Mouse (Mus musculus) limb, embryonic 11.5 days (tissue): ENCODE data around the gene Fermt2. TPM values are rescaled to one million over a fixed set of nuclear protein-coding genes. Genes with fewer than 3 reads are reported as not detected.

Experiments used
- ATAC-seq: fragments of 200-750 bp; cut with Nextera tagmentation; 2 replicates; pipeline ENCODE4 v1.8.0; 2017; ENCODE audit warnings: low read depth; ENCODE audit not compliant: insufficient number of reproducible peaks, low FRiP score, low TSS enrichment
- DNase-seq: peaks from one replicate; pipeline ENCODE4 v3.0.0-alpha.2; 2015; ENCODE audit warnings: low spot score
- H3K27ac ChIP-seq: fragments of 300-500 bp; sonication (generic); replicated peaks from 2 replicates; pipeline ENCODE4 v1.5.1; 2014; ENCODE audit warnings: low read depth, mild to moderate bottlenecking, low read length
- H3K27me3 ChIP-seq: fragments of 300-500 bp; sonication (generic); 2 replicates; pipeline ENCODE4 v1.6.1; 2014; ENCODE audit warnings: mild to moderate bottlenecking, low read length, mixed read lengths; ENCODE audit not compliant: control insufficient read depth, insufficient read depth
- H3K36me3 ChIP-seq: fragments of 300-500 bp; sonication (generic); 2 replicates; pipeline ENCODE4 v1.6.1; 2014; ENCODE audit warnings: mild to moderate bottlenecking, low read length, moderate library complexity, mixed read lengths; ENCODE audit not compliant: control insufficient read depth, insufficient read depth
- H3K4me1 ChIP-seq: fragments of 300-500 bp; sonication (generic); 2 replicates; pipeline ENCODE4 v1.6.1; 2014; ENCODE audit warnings: low read length, mixed read lengths; ENCODE audit not compliant: control insufficient read depth, insufficient read depth
- H3K4me2 ChIP-seq: fragments of 300-500 bp; sonication (generic); 2 replicates; pipeline ENCODE4 v1.6.1; 2014; ENCODE audit warnings: low read depth, mild to moderate bottlenecking, moderate library complexity; ENCODE audit not compliant: severe bottlenecking
- H3K4me3 ChIP-seq: fragments of 300-500 bp; sonication (generic); 2 replicates; pipeline ENCODE4 v1.5.1; 2014; ENCODE audit warnings: low read depth, low read length
- H3K9ac ChIP-seq: fragments of 300-500 bp; sonication (generic); 2 replicates; pipeline ENCODE4 v1.6.1; 2014; ENCODE audit warnings: mild to moderate bottlenecking, low read length
- H3K9me3 ChIP-seq: fragments of 300-500 bp; sonication (generic); 2 replicates; pipeline ENCODE4 v1.6.1; 2016; ENCODE audit warnings: low read length; ENCODE audit not compliant: control insufficient read depth
- WGBS: fragments of 180-500 bp; shearing (Covaris S2); extraction: QIAGEN DNeasy Blood & Tissue Kit; methylation state at CpG from one replicate; pipeline ENCODE4 v1.1.7; 2014; 5-methylcytosine and 5-hydroxymethylcytosine counted together
- polyA plus RNA-seq: library from polyadenylated mRNA; unstranded; fragments of >200 nt; fragmentation: Nextera tagmentation; extraction: Ambion mirVana; gene quantifications from 2 replicates; pipeline ENCODE4 v1.2.1, GENCODE M21; 2014

Gene Fermt2
- polyA plus RNA-seq, 1 experiment from 2014 or later = 121 TPM

DNA sequence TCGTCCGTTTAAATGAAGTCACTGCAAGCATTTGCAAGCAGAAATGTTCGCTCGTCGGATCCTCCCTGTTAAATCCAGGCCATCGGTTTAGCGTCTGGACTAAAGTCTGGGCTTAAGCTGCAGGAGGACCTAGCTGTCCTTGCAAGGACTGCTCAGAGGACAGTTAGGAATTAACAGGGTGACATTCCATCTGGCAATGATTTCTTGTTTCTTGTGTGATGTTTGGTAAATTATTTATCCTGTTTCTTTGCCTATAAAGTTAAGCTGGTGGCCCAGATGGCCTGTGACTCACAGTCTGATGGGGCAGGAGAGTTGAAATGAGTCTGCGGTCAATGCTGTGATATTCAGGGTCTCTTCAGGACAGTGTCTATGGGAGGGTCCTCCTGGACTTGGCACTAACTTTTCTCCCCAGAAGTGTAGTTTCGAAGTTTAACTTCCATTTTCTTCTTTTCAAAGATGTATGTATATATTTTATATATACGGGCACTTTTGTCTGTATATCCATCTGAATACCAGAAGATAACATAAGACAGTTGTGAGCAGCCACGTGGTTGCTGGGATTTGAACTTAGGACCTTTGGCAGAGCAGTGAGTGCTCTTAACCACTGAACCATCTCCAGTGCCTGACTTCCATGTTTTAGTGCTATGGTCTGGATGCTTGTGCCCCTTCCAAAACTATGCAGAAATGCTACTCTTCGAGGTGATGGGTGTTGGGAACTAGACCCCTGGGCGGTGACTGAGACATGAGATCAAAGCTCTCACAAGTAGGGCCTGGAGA, 99.7 kb downstream of the Fermt2 start:
- WGBS = 83% methylated on average over 13 of the region's 13 CpGs
- Histone ChIP-seq H3K9me3 (peaks cover 4% of the 10 kb centered on the region), H3K4me2 (no peak overlapping the region), H3K4me3 (no peak overlapping the region), H3K36me3 (no peaks in the 10 kb centered on the region), H3K27me3 (no peaks in the 10 kb centered on the region), H3K27ac (no peak overlapping the region), H3K4me1 (no peaks in the 10 kb centered on the region), H3K9ac (no peak overlapping the region)
- DNase-seq (no peak), ATAC-seq (no peak)

- ATAC-seq = no peak
- Histone ChIP-seq H3K4me1 (no peaks in the 10 kb centered on the region), H3K9ac (no peak overlapping the region), H3K27ac (no peak overlapping the region), H3K4me3 (no peak overlapping the region), H3K4me2 (no peak overlapping the region), H3K27me3 (no peaks in the 10 kb centered on the region), H3K36me3 (no peaks in the 10 kb centered on the region), H3K9me3 (no peaks in the 10 kb centered on the region)
- WGBS = 15% methylated on average over 5 of the region's 5 CpGs
- no peak for DNase-seq
Measured at GRCm38 (mm10) chr14:45423220-45423619, 106.7 kb downstream of the Fermt2 start.

DNA sequence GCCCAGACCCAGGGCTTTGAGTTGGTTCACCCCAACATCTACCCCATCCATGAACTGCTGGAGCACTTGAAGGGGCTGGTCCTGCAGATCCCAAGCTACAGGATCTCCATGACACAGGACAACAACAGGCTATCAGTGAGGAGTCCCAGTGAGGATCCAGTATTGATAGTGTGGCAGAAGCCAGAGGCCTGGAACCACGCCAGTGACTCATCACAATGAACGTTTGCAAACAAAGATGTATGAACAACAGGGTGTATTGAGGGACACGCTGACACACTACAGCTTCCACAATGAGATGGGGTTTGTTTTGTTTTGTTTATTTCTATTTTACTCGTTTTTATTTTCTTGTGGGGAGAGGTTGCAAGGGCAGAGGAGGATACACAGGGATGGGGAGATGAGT, 107.5 kb downstream of the Fermt2 start:
- no peaks in the 10 kb centered on the region for H3K9me3 ChIP-seq
- 75% methylated on average over 4 of the region's 4 CpGs for WGBS
- H3K4me3 ChIP-seq = no peak overlapping the region
- ATAC-seq = no peak
- no peak overlapping the region for H3K9ac ChIP-seq
- H3K27ac ChIP-seq = no peak overlapping the region
- no peak for DNase-seq
- no peaks in the 10 kb centered on the region for H3K27me3 ChIP-seq
- no peaks in the 10 kb centered on the region for H3K4me1 ChIP-seq
- no peak overlapping the region for H3K4me2 ChIP-seq
- H3K36me3 ChIP-seq = no peaks in the 10 kb centered on the region

GRCm38 (mm10) chr14:45419323-45419722, 110.6 kb downstream of the Fermt2 start:
- ATAC-seq = no peak
- Histone ChIP-seq H3K9me3 (no peaks in the 10 kb centered on the region), H3K27ac (no peak overlapping the region), H3K9ac (no peak overlapping the region), H3K4me3 (no peak overlapping the region), H3K36me3 (no peaks in the 10 kb centered on the region), H3K4me1 (no peaks in the 10 kb centered on the region), H3K27me3 (no peaks in the 10 kb centered on the region), H3K4me2 (no peak overlapping the region)
- 77% methylated on average over 4 of the region's 4 CpGs for WGBS
- no peak for DNase-seq

DNA sequence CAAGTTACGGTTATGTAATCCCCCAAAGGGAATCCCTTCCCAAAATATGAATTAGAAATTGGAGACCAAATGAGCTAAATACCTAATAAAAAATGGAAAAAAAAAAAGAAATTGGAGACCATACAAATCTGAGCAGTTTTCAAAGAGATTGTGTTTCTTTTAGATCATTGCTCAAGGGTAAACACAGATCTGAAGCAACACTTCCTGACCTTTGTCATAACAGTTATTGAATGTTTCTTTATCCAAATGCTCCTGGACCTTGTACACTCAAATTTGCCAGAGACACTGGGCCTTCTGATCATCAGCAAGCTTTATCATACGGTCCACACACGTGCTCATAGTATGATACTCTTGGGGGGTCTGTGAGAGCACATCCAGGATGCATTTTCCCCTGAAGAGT, 111.4 kb downstream of the Fermt2 start:
- Histone ChIP-seq H3K36me3 (no peaks in the 10 kb centered on the region), H3K4me3 (no peak overlapping the region), H3K9ac (no peak overlapping the region), H3K4me1 (no peaks in the 10 kb centered on the region), H3K9me3 (no peaks in the 10 kb centered on the region), H3K27me3 (no peaks in the 10 kb centered on the region), H3K4me2 (no peak overlapping the region), H3K27ac (no peak overlapping the region)
- no peak for ATAC-seq
- WGBS = 87% methylated on average over 3 of the region's 3 CpGs
- no peak for DNase-seq

- ATAC-seq (no peak), DNase-seq (no peak)
- no peaks in the 10 kb centered on the region for H3K36me3 ChIP-seq
- H3K9ac ChIP-seq = no peak overlapping the region
- no peak overlapping the region for H3K4me2 ChIP-seq
- no peaks in the 10 kb centered on the region for H3K27me3 ChIP-seq
- H3K9me3 ChIP-seq = no peaks in the 10 kb centered on the region
- 86% methylated on average over 4 of the region's 4 CpGs for WGBS
- no peaks in the 10 kb centered on the region for H3K4me1 ChIP-seq
- no peak overlapping the region for H3K4me3 ChIP-seq
- no peak overlapping the region for H3K27ac ChIP-seq
Measured at GRCm38 (mm10) chr14:45416265-45416664, 113.7 kb downstream of the Fermt2 start.

Other genes with a start within 250 kb of the Fermt2 start
- gene Ero1l, start 211.3 kb downstream of the Fermt2 start, polyA plus RNA-seq = 29.3 and 32.9 TPM in 2 replicates
- 237 and 242 TPM in 2 replicates for gene Psmc6, start 200.3 kb downstream of the Fermt2 start, polyA plus RNA-seq
- 42.7 and 45.3 TPM in 2 replicates for gene Styx, start 179.0 kb downstream of the Fermt2 start, polyA plus RNA-seq
- 54.7 and 58.3 TPM in 2 replicates for gene Gnpnat1, start 125.2 kb downstream of the Fermt2 start, polyA plus RNA-seq
- gene Ddhd1, start 128.0 kb upstream of the Fermt2 start, polyA plus RNA-seq = 7.0 and 7.9 TPM in 2 replicates